Comparison of ENCODE assay signal across 19 mouse cellular contexts in the genomic region with DNA sequence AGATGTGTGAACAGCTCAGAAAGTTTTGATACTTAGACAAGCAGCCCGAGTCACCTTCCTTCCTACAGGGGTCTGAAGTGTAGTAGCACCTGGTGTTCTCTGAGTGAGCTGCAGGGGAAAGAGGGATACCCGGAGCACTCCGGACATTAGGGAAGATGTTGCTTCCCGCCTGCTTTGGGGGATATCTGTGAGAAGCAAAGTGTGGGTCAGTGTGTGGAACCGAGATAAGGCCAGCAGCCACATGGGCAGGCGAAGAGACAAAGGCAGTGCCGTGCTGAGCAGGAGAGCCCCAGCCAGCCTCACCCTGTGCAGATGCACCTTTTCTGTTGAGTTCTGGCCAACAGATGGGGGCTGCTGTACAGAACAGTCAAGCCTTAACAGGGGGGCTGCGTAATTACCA. TPM values are rescaled to one million over a fixed set of nuclear protein-coding genes. Genes with fewer than 3 reads are reported as not detected.
A peak's percentile ranks its signal among the peaks of the same experiment; 100 is the strongest.
DNase-seq lines count a peak whose midpoint lies in the region; ATAC-seq lines count a peak whose summit lies in the region.
"Had no signal": no experiment of that assay in that cellular context is flagged by ENCODE, and none has a peak within 500 bp of the region (broad histone marks: within the 10 kb centered on the region; RNA-seq: fewer than 3 reads in every experiment).

No protein-coding gene starts in this region.

- peak overlapping the region; percentile 3; the same call in 1 of the 2 replicates for H3K4me3 ChIP-seq in liver, embryonic 15.5 days (replicated peaks)
- H3K4me3 ChIP-seq in hindbrain, embryonic 14.5 days (replicated peaks; ENCODE audit: low read length) = no peak overlapping the region
- H3K4me3 ChIP-seq: embryonic facial prominence, embryonic 15.5 days; forebrain, embryonic 15.5 days; hindbrain, embryonic 10.5 days; limb, embryonic 13.5 days had no signal

- H3K9ac ChIP-seq in liver, embryonic 15.5 days = peak overlapping the region; percentile 42
- no peak overlapping the region for H3K9ac ChIP-seq in hindbrain, embryonic 14.5 days
- H3K9ac ChIP-seq: embryonic facial prominence, embryonic 15.5 days; forebrain, embryonic 15.5 days; limb, embryonic 13.5 days had no signal

- H3K27me3 ChIP-seq in liver, embryonic 15.5 days = no peaks in the 10 kb centered on the region
- H3K27me3 ChIP-seq in hindbrain, embryonic 14.5 days (ENCODE audit: control insufficient read depth, insufficient read depth, low read length) = no peaks in the 10 kb centered on the region
- H3K27me3 ChIP-seq: embryonic facial prominence, embryonic 15.5 days; forebrain, embryonic 15.5 days; limb, embryonic 13.5 days had no signal

- ATAC-seq in liver, embryonic 15.5 days (ENCODE audit: insufficient read depth) = peak; percentile 99
- ATAC-seq in hindbrain, embryonic 14.5 days (ENCODE audit: low FRiP score) = no peak
- no peak for ATAC-seq in cerebellum, adult (ENCODE audit: insufficient number of reproducible peaks, low FRiP score, low TSS enrichment)
- no peak for ATAC-seq in CD4-positive, CD25-positive, alpha-beta regulatory T cell, adult 4 months
- ATAC-seq: activated CD4-positive, CD25-positive, alpha-beta regulatory T cell, adult 4 months; forebrain, embryonic 15.5 days; lung, postnatal 0 days had no signal

- H3K27ac ChIP-seq in liver, embryonic 15.5 days (replicated peaks) = peak overlapping the region; percentile 89
- no peak overlapping the region for H3K27ac ChIP-seq in hindbrain, embryonic 14.5 days
- H3K27ac ChIP-seq: forebrain, embryonic 15.5 days; hindbrain, embryonic 10.5 days; limb, embryonic 13.5 days had no signal

- H3K36me3 ChIP-seq in liver, embryonic 15.5 days (replicated peaks) = peaks cover 87% of the 10 kb centered on the region
- H3K36me3 ChIP-seq in hindbrain, embryonic 14.5 days (replicated peaks; ENCODE audit: control insufficient read depth, insufficient read depth) = peaks cover 69% of the 10 kb centered on the region

- WGBS in liver, embryonic 15.5 days (ENCODE audit: insufficient replicate concordance) = 39% methylated on average over 8 of the region's 8 CpGs
- 90% methylated on average over 8 of the region's 8 CpGs for WGBS in hindbrain, embryonic 14.5 days

- H3K4me1 ChIP-seq in liver, embryonic 15.5 days (replicated peaks) = peaks cover 47% of the 10 kb centered on the region
- H3K4me1 ChIP-seq in hindbrain, embryonic 14.5 days (replicated peaks; ENCODE audit: control insufficient read depth, insufficient read depth, low read length) = no peaks in the 10 kb centered on the region
- H3K4me1 ChIP-seq: forebrain, embryonic 15.5 days; hindbrain, embryonic 10.5 days; limb, embryonic 13.5 days had no signal

- H3K9me3 ChIP-seq in liver, embryonic 15.5 days (replicated peaks) = no peaks in the 10 kb centered on the region
- no peaks in the 10 kb centered on the region for H3K9me3 ChIP-seq in hindbrain, embryonic 14.5 days (ENCODE audit: control insufficient read depth, low read length)
- H3K9me3 ChIP-seq: embryonic facial prominence, embryonic 15.5 days; forebrain, embryonic 15.5 days; hindbrain, embryonic 10.5 days; limb, embryonic 13.5 days had no signal

- peak; percentile 47 for DNase-seq in cerebellum, adult 9-11 months
- no peak for DNase-seq in cerebellum, adult 8-10 months
- DNase-seq in spleen, adult 12 weeks (ENCODE audit: low spot score) = peak; percentile 51
- no peak for DNase-seq in spleen, postnatal 14 days (ENCODE audit: low spot score in 2 of 2)
- DNase-seq in hindbrain, embryonic 14.5 days (ENCODE audit: low spot score) = no peak
- DNase-seq: cerebellum, adult 11-12 months; kidney, postnatal 10 days; layer of hippocampus, adult 9-11 months; right cerebral cortex, adult 18-20 months had no signal

- H3K4me2 ChIP-seq in liver, embryonic 15.5 days = peak overlapping the region; percentile 52
- no peak overlapping the region for H3K4me2 ChIP-seq in hindbrain, embryonic 14.5 days (replicated peaks)
- H3K4me2 ChIP-seq: embryonic facial prominence, embryonic 15.5 days; forebrain, embryonic 15.5 days; limb, embryonic 13.5 days; midbrain, embryonic 11.5 days had no signal

RNA-seq across cellular contexts. Expression of a gene that starts 26.1 kb away (rescaled TPM):
- 12.7 and 15.2 TPM in 2 replicates for polyA plus RNA-seq in liver, embryonic 15.5 days (2015; fragmentation: Nextera tagmentation; extraction: Ambion mirVana)
- 17.9 and 22.6 TPM in 2 replicates for polyA plus RNA-seq in hindbrain, embryonic 14.5 days (2014; fragmentation: Nextera tagmentation; extraction: Ambion mirVana)
- 10 to 100 TPM; 42.4 to 75.1 TPM for polyA plus RNA-seq in CD4-positive, CD25-positive, alpha-beta regulatory T cell, adult 4 months (2017; shearing (Covaris generic))

RNA-seq across cellular contexts. Expression of a gene that starts 44.8 kb away (rescaled TPM):
- 35.3 and 38.2 TPM in 2 replicates for polyA plus RNA-seq in liver, embryonic 15.5 days (2015; fragmentation: Nextera tagmentation; extraction: Ambion mirVana)
- polyA plus RNA-seq in hindbrain, embryonic 14.5 days (2014; fragmentation: Nextera tagmentation; extraction: Ambion mirVana) = 110 and 115 TPM in 2 replicates
- polyA plus RNA-seq in CD4-positive, CD25-positive, alpha-beta regulatory T cell, adult 4 months (2017; shearing (Covaris generic)) = 100 to 1,000 TPM; 187 to 302 TPM

RNA-seq across cellular contexts. Expression of a gene that starts 45.1 kb away (rescaled TPM):
- 8.1 and 8.3 TPM in 2 replicates for polyA plus RNA-seq in liver, embryonic 15.5 days (2015; fragmentation: Nextera tagmentation; extraction: Ambion mirVana)
- 27.3 and 29.6 TPM in 2 replicates for polyA plus RNA-seq in hindbrain, embryonic 14.5 days (2014; fragmentation: Nextera tagmentation; extraction: Ambion mirVana)
- 10 to 100 TPM; 10.5 to 20.9 TPM for polyA plus RNA-seq in CD4-positive, CD25-positive, alpha-beta regulatory T cell, adult 4 months (2017; shearing (Covaris generic))

Comparison
In these comparisons a context has a peak if more than half of its experiments do, and no peak if none do; other contexts are left out.
1. DNase-seq: peak in cerebellum, adult 9-11 months (single experiment) and spleen, adult 12 weeks (single experiment); none in cerebellum, adult 8-10 months (single experiment), spleen, postnatal 14 days (0 of 2) and hindbrain, embryonic 14.5 days (single experiment).